19 mouse cellular contexts compared by ENCODE assay signal in the genomic region with DNA sequence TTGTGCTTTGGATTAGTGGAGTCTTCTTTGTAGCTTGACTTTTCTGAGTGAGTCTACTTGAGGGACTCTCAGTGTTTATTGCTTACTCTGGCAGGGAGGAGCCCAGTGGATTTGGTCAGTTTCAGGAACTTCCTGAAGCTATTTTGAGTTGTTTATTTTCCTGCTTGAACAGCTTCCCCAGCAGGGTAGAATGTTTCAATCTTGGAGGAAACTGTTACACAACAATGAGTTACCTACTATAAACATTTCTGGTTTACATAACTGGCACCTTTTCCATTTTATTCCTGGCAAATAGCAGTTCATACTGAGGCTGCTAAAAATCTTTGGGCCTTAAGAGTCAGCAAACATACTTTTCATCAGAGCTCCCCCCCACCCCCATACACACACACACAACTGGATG. TPM values are rescaled to one million over a fixed set of nuclear protein-coding genes. Genes with fewer than 3 reads are reported as not detected.
"Had no signal": no experiment of that assay in that cellular context is flagged by ENCODE, and none has a peak within 500 bp of the region (broad histone marks: within the 10 kb centered on the region; RNA-seq: fewer than 3 reads in every experiment).

No protein-coding gene starts in this region.

- ATAC-seq: intestine, postnatal 0 days; liver, embryonic 12.5 days; midbrain, embryonic 13.5 days had no signal

- H3K27me3 ChIP-seq: limb, embryonic 13.5 days; liver, embryonic 12.5 days; liver, embryonic 15.5 days; midbrain, embryonic 13.5 days had no signal

- H3K4me3 ChIP-seq: layer of hippocampus, adult 2 months; limb, embryonic 10.5 days; limb, embryonic 13.5 days; liver, embryonic 12.5 days; liver, embryonic 15.5 days; midbrain, embryonic 13.5 days had no signal

- H3K27ac ChIP-seq: kidney, postnatal 0 days; layer of hippocampus, adult 2 months; limb, embryonic 10.5 days; limb, embryonic 13.5 days; liver, embryonic 12.5 days; liver, embryonic 15.5 days; midbrain, embryonic 13.5 days had no signal

- H3K9ac ChIP-seq: limb, embryonic 13.5 days; liver, embryonic 12.5 days; liver, embryonic 15.5 days; midbrain, embryonic 13.5 days had no signal

- DNase-seq: kidney, adult 2 months; kidney, postnatal 25 days; layer of hippocampus, adult 9-11 months; liver; thymus, adult 18-20 months; thymus, postnatal 36 days had no signal

- H3K9me3 ChIP-seq: limb, embryonic 10.5 days; limb, embryonic 13.5 days; liver, embryonic 12.5 days; liver, embryonic 15.5 days; midbrain, embryonic 13.5 days had no signal

- H3K36me3 ChIP-seq: limb, embryonic 10.5 days; limb, embryonic 13.5 days; liver, embryonic 12.5 days; liver, embryonic 15.5 days; midbrain, embryonic 13.5 days had no signal

- H3K4me1 ChIP-seq: liver, embryonic 12.5 days had no signal

- H3K4me2 ChIP-seq: limb, embryonic 13.5 days; liver, embryonic 12.5 days; liver, embryonic 15.5 days; midbrain, embryonic 13.5 days had no signal

RNA-seq across cellular contexts. Expression of a gene that starts 51.9 kb away (rescaled TPM):
- polyA plus RNA-seq: intestine, embryonic 14.5 days; liver, embryonic 12.5 days; liver, embryonic 15.5 days; midbrain, embryonic 13.5 days; neural tube, embryonic 11.5 days; neural tube, embryonic 14.5 days; spleen, adult 2 months; urinary bladder, adult 2 months had no signal
